Mouse (Mus musculus) cerebellum, adult 11 months (tissue): ENCODE measurements at regions not wholly inside any gene's neighbourhood (a gene's known extent, or its start where the extent isn't known, plus 50 kb on each side); places are given as distances from the start of the nearest gene placed in this dataset.

ENCODE experiments used
- DNase-seq: peaks from one replicate; pipeline ENCODE4 v3.0.0; 2022

- no peak for DNase-seq
Observed at GRCm38 (mm10) chr11:19355179-19355578, 336.4 kb upstream of the Meis1 start.

GRCm38 (mm10) chr11:19356151-19356550 is 337.4 kb upstream of the Meis1 start:
- DNase-seq, result no peak

GRCm38 (mm10) chr11:19369152-19369551 is 350.4 kb upstream of the Meis1 start:
- DNase-seq, result no peak

- no peak for DNase-seq
Observed at GRCm38 (mm10) chr11:19373476-19373875, 354.7 kb upstream of the Meis1 start.

- DNase-seq, result no peak
Observed at GRCm38 (mm10) chr11:19380935-19381334, 362.1 kb upstream of the Meis1 start.

- no peak for DNase-seq
Observed at GRCm38 (mm10) chr11:19389136-19389535, 370.4 kb upstream of the Meis1 start.

GRCm38 (mm10) chr11:19392190-19392589 is 373.4 kb upstream of the Meis1 start:
- no peak for DNase-seq

GRCm38 (mm10) chr11:19394372-19394771 is 375.6 kb upstream of the Meis1 start:
- no peak for DNase-seq

- DNase-seq, result no peak
Observed at GRCm38 (mm10) chr11:19400396-19400795, 381.6 kb upstream of the Meis1 start.

GRCm38 (mm10) chr11:19420143-19420542 is 401.4 kb upstream of the Meis1 start:
- no peak for DNase-seq

- no peak for DNase-seq
Observed at GRCm38 (mm10) chr11:19423268-19423667, 404.5 kb upstream of the Meis1 start.

GRCm38 (mm10) chr11:19423841-19424815 is 405.3 kb upstream of the Meis1 start:
- DNase-seq, result no peak

GRCm38 (mm10) chr11:19427559-19427958 is 408.8 kb upstream of the Meis1 start:
- no peak for DNase-seq

GRCm38 (mm10) chr11:19433680-19434619 is 415.2 kb upstream of the Meis1 start:
- no peak for DNase-seq

- no peak for DNase-seq
Observed at GRCm38 (mm10) chr11:19438385-19438784, 419.6 kb upstream of the Meis1 start.

- no peak for DNase-seq
Observed at GRCm38 (mm10) chr11:19441936-19442335, 423.2 kb upstream of the Meis1 start.

GRCm38 (mm10) chr11:19455391-19456290 is 436.9 kb upstream of the Meis1 start:
- no peak for DNase-seq

- DNase-seq, result no peak
Observed at GRCm38 (mm10) chr11:19456577-19456976, 437.8 kb upstream of the Meis1 start.

- DNase-seq, result no peak
Observed at GRCm38 (mm10) chr11:19463730-19464358, 445.1 kb upstream of the Meis1 start.

- no peak for DNase-seq
Observed at GRCm38 (mm10) chr11:19468373-19468772, 449.6 kb upstream of the Meis1 start.

GRCm38 (mm10) chr11:19468803-19469202 is 450.0 kb upstream of the Meis1 start:
- no peak for DNase-seq
